Mouse (Mus musculus) kidney, postnatal 10 days (tissue): ENCODE measurements at regions not wholly inside any gene's neighbourhood (a gene's known extent, or its start where the extent isn't known, plus 50 kb on each side); places are given as distances from the start of the nearest gene placed in this dataset.
"Not testable (repeated sequence)": the region's sequence is repeated elsewhere in the genome, so short reads cannot be mapped to it uniquely, and the experiment has no call there.

Experiments used
- DNase-seq: peaks from one replicate; pipeline ENCODE4 v3.0.0; 2021; ENCODE audit warnings: mixed read lengths

GRCm38 (mm10) chr17:61337094-61337493, 1544.0 kb downstream of the Efna5 start:
- DNase-seq, result no peak

- no peak for DNase-seq
These were observed 1555.7 kb downstream of the Efna5 start for GRCm38 (mm10) chr17:61325401-61325800.

GRCm38 (mm10) chr17:61320865-61321264, 1560.3 kb downstream of the Efna5 start:
- no peak for DNase-seq

- DNase-seq, result no peak
These were observed 1567.7 kb downstream of the Efna5 start for GRCm38 (mm10) chr17:61313424-61313823.

GRCm38 (mm10) chr17:61311189-61311588, 1569.9 kb downstream of the Efna5 start:
- no peak for DNase-seq

- no peak for DNase-seq
These were observed 1577.5 kb downstream of the Efna5 start for GRCm38 (mm10) chr17:61303611-61304010.

- DNase-seq, result peak; percentile 36
These were observed 1579.1 kb downstream of the Efna5 start for GRCm38 (mm10) chr17:61301984-61302383.

GRCm38 (mm10) chr17:61301171-61301570, 1579.9 kb downstream of the Efna5 start:
- no peak for DNase-seq

- no peak for DNase-seq
These were observed 1590.0 kb downstream of the Efna5 start for GRCm38 (mm10) chr17:61291129-61291528.

GRCm38 (mm10) chr17:61288590-61288989, 1592.5 kb downstream of the Efna5 start:
- DNase-seq, result no peak

GRCm38 (mm10) chr17:61273631-61274030, 1607.5 kb downstream of the Efna5 start:
- no peak for DNase-seq

- DNase-seq, result not testable (repeated sequence)
These were observed 1624.6 kb downstream of the Efna5 start for GRCm38 (mm10) chr17:61256526-61256925.

GRCm38 (mm10) chr17:61248411-61248810, 1632.7 kb downstream of the Efna5 start:
- DNase-seq, result no peak

- no peak for DNase-seq
These were observed 1663.9 kb downstream of the Efna5 start for GRCm38 (mm10) chr17:61217198-61217722.

GRCm38 (mm10) chr17:61204316-61204715, 1676.8 kb downstream of the Efna5 start:
- no peak for DNase-seq

GRCm38 (mm10) chr17:61187880-61188279, 1693.2 kb downstream of the Efna5 start:
- DNase-seq, result not testable (repeated sequence)

GRCm38 (mm10) chr17:61176586-61176985, 1704.5 kb downstream of the Efna5 start:
- no peak for DNase-seq

GRCm38 (mm10) chr17:61159437-61159836, 1721.7 kb downstream of the Efna5 start:
- no peak for DNase-seq

- DNase-seq, result no peak
These were observed 1744.1 kb downstream of the Efna5 start for GRCm38 (mm10) chr17:61137006-61137405.

GRCm38 (mm10) chr17:61127767-61128166, 1753.3 kb downstream of the Efna5 start:
- DNase-seq, result no peak

- DNase-seq, result no peak
These were observed 1774.8 kb downstream of the Efna5 start for GRCm38 (mm10) chr17:61106302-61106701.

GRCm38 (mm10) chr17:61060450-61060849, 1820.7 kb downstream of the Efna5 start:
- DNase-seq, result no peak

- no peak for DNase-seq
These were observed 1822.6 kb downstream of the Efna5 start for GRCm38 (mm10) chr17:61058471-61058870.

- DNase-seq, result no peak
These were observed 1847.4 kb downstream of the Efna5 start for GRCm38 (mm10) chr17:61033544-61034251.

- DNase-seq, result no peak
These were observed 1862.5 kb downstream of the Efna5 start for GRCm38 (mm10) chr17:61018647-61019046.
